Mouse (Mus musculus): ENCODE measurements around the gene Cenpb. TPM values are rescaled to one million over a fixed set of nuclear protein-coding genes. Genes with fewer than 3 reads are reported as not detected.
A peak's percentile ranks its signal among the peaks of the same experiment; 100 is the strongest.

Cenpb gene
- polyA plus RNA-seq, 1 experiment from 2014 or later: 18.3 TPM

DNA sequence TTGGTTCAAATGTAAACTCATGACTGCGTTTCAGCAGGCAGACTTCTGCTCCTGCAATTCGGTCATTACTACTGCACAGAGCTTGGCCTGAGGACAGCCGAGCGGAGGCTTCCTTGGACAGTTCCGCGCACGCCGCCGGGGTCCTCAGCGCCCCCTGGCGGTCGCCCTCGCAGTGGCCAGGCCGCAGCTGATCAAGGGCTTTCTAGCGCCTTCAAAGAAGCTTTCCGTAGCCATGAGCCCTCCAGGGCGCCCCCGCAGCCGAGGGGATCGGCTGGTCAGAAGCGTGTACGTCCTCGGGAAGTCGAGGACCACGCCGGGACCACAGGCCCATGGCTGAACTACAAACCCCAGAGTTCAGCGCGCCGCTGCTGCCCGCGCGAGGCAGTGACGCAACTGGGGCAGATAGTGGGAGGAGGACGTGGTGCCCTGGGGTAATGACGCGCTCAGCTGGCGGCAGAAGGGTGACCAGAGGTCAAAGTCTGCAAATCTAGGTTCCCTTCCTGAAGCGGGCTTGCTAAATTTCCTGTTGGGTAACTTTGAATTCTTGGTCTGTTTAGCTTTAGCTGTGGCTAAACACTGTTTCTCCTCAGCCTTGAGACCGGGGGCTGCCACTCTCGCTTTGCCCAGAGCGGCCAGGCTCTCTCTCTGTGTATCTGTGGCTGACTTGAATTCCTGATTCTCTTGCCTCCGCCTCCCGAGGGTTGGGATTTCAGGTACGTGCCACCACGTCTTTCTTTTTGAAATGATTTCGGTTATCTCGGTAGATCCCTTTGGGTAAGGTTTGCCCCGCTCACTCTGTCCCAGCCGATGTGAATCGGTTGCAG lies 30.3 kb upstream of the Cenpb start:
- H3K27ac ChIP-seq: peak overlapping the region; percentile 90
- peak overlapping the region; percentile 62 for H3K4me2 ChIP-seq (replicated peaks)
- H3K4me3 ChIP-seq: peak overlapping the region; percentile 46
- peaks cover 12% of the 10 kb centered on the region for H3K4me1 ChIP-seq
- peak; percentile 98 for ATAC-seq (ENCODE audit: low FRiP score)
- H3K36me3 ChIP-seq: peaks cover 25% of the 10 kb centered on the region
- no peaks in the 10 kb centered on the region for H3K27me3 ChIP-seq
- no peaks in the 10 kb centered on the region for H3K9me3 ChIP-seq (replicated peaks)
- peak overlapping the region; percentile 62 for H3K9ac ChIP-seq
- 2% methylated on average over 50 of the region's 50 CpGs for WGBS

- ATAC-seq (ENCODE audit: low FRiP score): no peak
- H3K9me3 ChIP-seq (replicated peaks): no peaks in the 10 kb centered on the region
These were observed 29.4 kb upstream of the Cenpb start for GRCm38 (mm10) chr2:131209125-131209795.

GRCm38 (mm10) chr2:131208356-131208755 lies 28.5 kb upstream of the Cenpb start:
- Histone ChIP-seq H3K36me3 (peaks cover 11% of the 10 kb centered on the region), H3K4me3 (no peak overlapping the region), H3K27me3 (no peaks in the 10 kb centered on the region), H3K4me2 (replicated peaks) (no peak overlapping the region), H3K9me3 (replicated peaks) (no peaks in the 10 kb centered on the region), H3K27ac (no peak overlapping the region), H3K9ac (no peak overlapping the region), H3K4me1 (peaks cover 12% of the 10 kb centered on the region)
- WGBS: 89% methylated on average over 2 of the region's 2 CpGs
- no peak for ATAC-seq (ENCODE audit: low FRiP score)

More at GRCm38 (mm10) chr2:131209125-131209795, 29.4 kb upstream of the Cenpb start:
- peaks cover 19% of the 10 kb centered on the region for H3K36me3 ChIP-seq
- peak overlapping the region; percentile 90; the same call in 1 of the 2 replicates for H3K27ac ChIP-seq
- peak overlapping the region; percentile 62 for H3K9ac ChIP-seq
- H3K4me2 ChIP-seq (replicated peaks): peak overlapping the region; percentile 62
- H3K4me1 ChIP-seq: peaks cover 12% of the 10 kb centered on the region
- peak overlapping the region; percentile 46; the same call in 1 of the 2 replicates for H3K4me3 ChIP-seq
- WGBS: 77% methylated on average over 4 of the region's 4 CpGs
- H3K27me3 ChIP-seq: no peaks in the 10 kb centered on the region

GRCm38 (mm10) chr2:131206778-131207177 lies 26.9 kb upstream of the Cenpb start, which contains the start of gene Ap5s1:
Ap5s1 (plus strand) TSS chr2:131207078.
- Histone ChIP-seq H3K27me3 (no peaks in the 10 kb centered on the region), H3K9me3 (replicated peaks) (no peaks in the 10 kb centered on the region), H3K4me2 (replicated peaks) (no peak within 1 kb of the TSS), H3K4me1 (peaks cover 12% of the 10 kb centered on the region), H3K36me3 (no peaks in the 10 kb centered on the region), H3K27ac (no peak within 1 kb of the TSS), H3K9ac (no peak within 1 kb of the TSS), H3K4me3 (no peak within 1 kb of the TSS)
- WGBS: 79% methylated on average over 4 of the region's 4 CpGs
- ATAC-seq (ENCODE audit: low FRiP score): no peak

- no peak overlapping the region for H3K4me3 ChIP-seq
- no peaks in the 10 kb centered on the region for H3K9me3 ChIP-seq (replicated peaks)
- ATAC-seq (ENCODE audit: low FRiP score): no peak
- no peak overlapping the region for H3K27ac ChIP-seq
- peaks cover 6% of the 10 kb centered on the region for H3K4me1 ChIP-seq
- no peaks in the 10 kb centered on the region for H3K36me3 ChIP-seq
- no peak overlapping the region for H3K9ac ChIP-seq
- H3K27me3 ChIP-seq: no peaks in the 10 kb centered on the region
- 89% methylated on average over 8 of the region's 8 CpGs for WGBS
- H3K4me2 ChIP-seq (replicated peaks): no peak overlapping the region
These were observed 25.8 kb upstream of the Cenpb start for GRCm38 (mm10) chr2:131205521-131206182.

GRCm38 (mm10) chr2:131204410-131204981 lies 24.6 kb upstream of the Cenpb start:
- H3K36me3 ChIP-seq: peaks cover 6% of the 10 kb centered on the region; the same call in 1 of the 2 replicates
- no peaks in the 10 kb centered on the region for H3K9me3 ChIP-seq (replicated peaks)
- H3K4me3 ChIP-seq: no peak overlapping the region
- peaks cover 3% of the 10 kb centered on the region for H3K4me1 ChIP-seq
- no peak overlapping the region for H3K9ac ChIP-seq
- no peaks in the 10 kb centered on the region for H3K27me3 ChIP-seq
- no peak overlapping the region for H3K4me2 ChIP-seq (replicated peaks)
- no peak for ATAC-seq (ENCODE audit: low FRiP score)
- 50% methylated on average over 7 of the region's 7 CpGs for WGBS
- H3K27ac ChIP-seq: no peak overlapping the region

DNA sequence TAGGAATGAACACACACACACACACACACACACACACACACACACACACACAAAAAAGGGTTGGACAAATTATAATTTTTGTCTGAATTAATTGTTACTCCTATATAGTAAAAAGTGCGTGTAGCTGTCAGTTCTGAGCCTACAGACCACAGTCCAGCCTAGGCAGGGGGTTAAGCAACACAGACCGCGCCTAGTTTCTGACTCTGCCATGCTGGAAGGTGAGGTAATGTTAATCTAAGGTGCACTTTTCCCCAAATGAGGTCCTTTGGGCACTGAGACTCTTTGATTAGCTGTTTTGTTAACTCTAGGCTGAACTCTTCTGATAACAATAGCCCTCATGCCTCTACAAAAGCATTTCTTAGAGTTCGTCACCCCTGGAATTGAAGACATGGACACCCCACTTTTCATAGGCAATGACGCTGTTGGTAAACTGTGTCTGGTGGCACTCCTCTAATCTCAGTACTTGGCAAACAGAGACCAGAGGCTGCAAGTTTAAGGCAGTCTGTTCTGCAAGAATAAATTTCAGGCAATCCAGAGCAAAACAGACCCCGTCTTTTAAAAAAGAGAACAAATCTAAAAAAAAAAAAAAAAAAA lies 24.0 kb upstream of the Cenpb start:
- H3K27ac ChIP-seq: no peak overlapping the region
- no peak for ATAC-seq (ENCODE audit: low FRiP score)
- H3K4me3 ChIP-seq: no peak overlapping the region
- WGBS: 92% methylated on average over 6 of the region's 6 CpGs
- H3K27me3 ChIP-seq: no peaks in the 10 kb centered on the region
- H3K9me3 ChIP-seq (replicated peaks): no peaks in the 10 kb centered on the region
- H3K36me3 ChIP-seq: peaks cover 6% of the 10 kb centered on the region; the same call in 1 of the 2 replicates
- H3K4me1 ChIP-seq: no peaks in the 10 kb centered on the region; the same call in 1 of the 2 replicates
- H3K9ac ChIP-seq: no peak overlapping the region
- no peak overlapping the region for H3K4me2 ChIP-seq (replicated peaks)

GRCm38 (mm10) chr2:131201262-131201661 lies 21.4 kb upstream of the Cenpb start:
- Histone ChIP-seq H3K27me3 (no peaks in the 10 kb centered on the region), H3K4me2 (replicated peaks) (no peak overlapping the region), H3K9ac (no peak overlapping the region), H3K4me3 (no peak overlapping the region), H3K27ac (no peak overlapping the region), H3K4me1 (no peaks in the 10 kb centered on the region; the same call in 1 of the 2 replicates), H3K9me3 (replicated peaks) (no peaks in the 10 kb centered on the region), H3K36me3 (peaks cover 19% of the 10 kb centered on the region)
- WGBS: 94% methylated on average over 3 of the region's 3 CpGs
- no peak for ATAC-seq (ENCODE audit: low FRiP score)

DNA sequence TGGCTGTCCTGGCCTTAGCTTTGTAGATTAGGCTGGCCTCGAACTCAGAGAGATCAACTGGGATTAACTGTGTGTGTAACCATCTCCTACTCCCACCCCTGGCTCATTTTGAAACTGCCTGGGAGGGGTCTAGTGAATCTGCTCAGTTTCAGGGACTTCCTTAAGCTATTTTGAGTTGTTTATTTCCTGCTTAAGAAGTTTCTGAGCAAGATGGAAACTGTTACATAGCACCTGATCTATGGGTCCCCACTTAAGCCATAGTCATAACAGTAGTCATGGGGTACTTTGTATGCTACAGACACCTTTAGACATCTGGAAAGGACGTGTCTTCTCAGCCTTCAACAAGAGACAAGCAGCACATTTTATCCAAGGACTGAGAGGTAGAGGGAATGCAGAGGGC lies 20.8 kb upstream of the Cenpb start:
- H3K9me3 ChIP-seq (replicated peaks): no peaks in the 10 kb centered on the region
- H3K4me1 ChIP-seq: no peaks in the 10 kb centered on the region; the same call in 1 of the 2 replicates
- no peak overlapping the region for H3K27ac ChIP-seq
- H3K27me3 ChIP-seq: no peaks in the 10 kb centered on the region
- no peak overlapping the region for H3K4me3 ChIP-seq
- no peak overlapping the region for H3K4me2 ChIP-seq (replicated peaks)
- peaks cover 23% of the 10 kb centered on the region for H3K36me3 ChIP-seq
- 82% methylated on average over 2 of the region's 2 CpGs for WGBS
- no peak for ATAC-seq (ENCODE audit: low FRiP score)
- H3K9ac ChIP-seq: no peak overlapping the region

DNA sequence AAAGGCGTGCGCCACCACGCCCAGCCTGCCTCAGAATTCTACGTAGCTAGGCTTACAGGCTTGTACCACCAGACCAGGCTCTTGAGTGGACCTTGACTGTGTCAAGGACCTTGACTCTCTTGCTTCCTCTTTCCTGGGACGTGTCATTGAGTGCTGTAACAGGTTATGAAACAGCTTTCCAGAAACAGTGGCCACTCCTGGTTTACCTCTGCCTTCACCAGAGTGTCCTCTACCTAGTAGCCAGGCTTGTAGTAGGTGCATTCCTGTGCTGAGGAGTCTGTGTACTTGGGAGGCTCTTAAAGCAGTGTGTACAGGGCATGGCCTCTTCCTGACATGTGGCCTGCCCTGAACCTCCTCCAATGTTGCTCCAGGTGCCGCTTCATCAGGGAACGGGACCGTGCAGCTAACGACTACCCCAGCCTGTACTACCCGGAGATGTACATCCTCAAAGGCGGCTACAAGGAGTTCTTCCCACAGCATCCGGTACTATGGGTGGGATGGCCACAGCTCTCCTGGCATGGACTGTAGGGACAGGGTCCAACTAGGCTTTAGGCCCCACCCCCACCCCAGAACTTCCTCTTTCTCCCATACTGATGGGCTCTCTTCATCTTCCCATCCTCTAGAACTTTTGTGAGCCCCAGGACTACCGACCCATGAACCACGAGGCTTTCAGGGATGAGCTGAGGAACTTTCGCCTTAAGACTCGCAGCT lies 16.9 kb upstream of the Cenpb start:
- H3K27ac ChIP-seq: no peak overlapping the region
- H3K27me3 ChIP-seq: no peaks in the 10 kb centered on the region
- H3K4me3 ChIP-seq: no peak overlapping the region
- ATAC-seq (ENCODE audit: low FRiP score): no peak
- H3K4me1 ChIP-seq: 0 out of 2 replicates have a peak, but pooled peaks cover 1% of the 10 kb centered on the region
- no peaks in the 10 kb centered on the region for H3K9me3 ChIP-seq (replicated peaks)
- H3K4me2 ChIP-seq (replicated peaks): no peak overlapping the region
- no peak overlapping the region for H3K9ac ChIP-seq
- peaks cover 57% of the 10 kb centered on the region for H3K36me3 ChIP-seq
- WGBS: 95% methylated on average over 16 of the region's 16 CpGs

GRCm38 (mm10) chr2:131191005-131191390 lies 11.1 kb upstream of the Cenpb start:
- no peak for ATAC-seq (ENCODE audit: low FRiP score)
- no peaks in the 10 kb centered on the region for H3K27me3 ChIP-seq
- 68% methylated on average over 7 of the region's 7 CpGs for WGBS
- 0 out of 2 replicates have a peak overlapping the region, but pooled peaks have one; percentile 29 for H3K4me2 ChIP-seq (replicated peaks)
- no peak overlapping the region for H3K4me3 ChIP-seq
- H3K4me1 ChIP-seq: peaks cover 46% of the 10 kb centered on the region
- H3K27ac ChIP-seq: peak overlapping the region; percentile 87
- H3K9ac ChIP-seq: no peak overlapping the region
- no peaks in the 10 kb centered on the region for H3K9me3 ChIP-seq (replicated peaks)
- peaks cover 39% of the 10 kb centered on the region for H3K36me3 ChIP-seq

All from hindbrain, embryonic 12.5 days (tissue).